Mouse (Mus musculus): ENCODE results near the gene Pld5.
A peak's percentile ranks its signal among the peaks of the same experiment; 100 is the strongest.

Gene Pld5

GRCm38 (mm10) chr1:175946718-175947315, 328.3 kb downstream of the Pld5 start:
- no peak for DNase-seq (ENCODE audit: low spot score)

DNA sequence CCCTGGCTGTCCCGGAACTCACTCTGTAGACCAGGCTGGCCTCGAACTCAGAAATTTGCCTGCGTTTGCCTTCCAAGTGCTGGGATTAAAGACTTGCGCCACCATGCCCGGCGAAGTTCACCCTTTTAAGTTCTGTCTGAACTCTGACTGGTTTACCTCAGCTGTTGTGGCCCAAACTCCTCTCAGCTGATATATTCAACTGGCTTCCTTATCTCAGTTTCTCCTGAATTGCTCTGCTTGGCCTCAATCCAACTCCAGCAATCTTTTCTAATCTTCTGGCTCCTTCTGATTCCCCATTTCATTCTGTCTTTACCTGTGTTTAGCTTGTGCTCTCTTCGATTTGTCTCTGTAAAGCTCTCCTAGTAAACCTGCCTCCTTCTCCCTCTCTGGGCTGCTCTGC, 331.9 kb downstream of the Pld5 start:
- DNase-seq (ENCODE audit: low spot score), result no peak

DNA sequence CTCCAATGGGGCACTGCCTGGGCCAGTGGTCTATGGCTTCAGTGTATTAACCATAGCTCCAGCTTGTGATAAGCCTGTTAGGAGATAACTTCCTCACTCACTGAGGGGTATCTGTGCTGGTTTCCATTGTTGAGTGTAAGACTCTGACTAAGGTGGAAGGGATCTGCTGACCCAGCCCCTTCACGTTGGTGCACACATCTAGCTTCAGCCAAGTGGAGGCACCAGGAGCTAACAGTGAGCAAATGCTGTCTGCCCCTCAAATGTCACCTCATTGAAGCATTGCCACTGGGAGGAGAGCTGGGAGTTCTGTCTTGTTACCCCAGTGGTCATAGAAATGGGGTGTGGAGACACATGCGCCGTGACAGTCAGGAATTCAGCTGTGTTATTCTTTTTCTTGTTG, 336.4 kb downstream of the Pld5 start:
- DNase-seq (ENCODE audit: low spot score), result no peak

- peak; percentile 77 for DNase-seq (ENCODE audit: low spot score)
Observed at GRCm38 (mm10) chr1:175936282-175936737, 338.8 kb downstream of the Pld5 start.

DNA sequence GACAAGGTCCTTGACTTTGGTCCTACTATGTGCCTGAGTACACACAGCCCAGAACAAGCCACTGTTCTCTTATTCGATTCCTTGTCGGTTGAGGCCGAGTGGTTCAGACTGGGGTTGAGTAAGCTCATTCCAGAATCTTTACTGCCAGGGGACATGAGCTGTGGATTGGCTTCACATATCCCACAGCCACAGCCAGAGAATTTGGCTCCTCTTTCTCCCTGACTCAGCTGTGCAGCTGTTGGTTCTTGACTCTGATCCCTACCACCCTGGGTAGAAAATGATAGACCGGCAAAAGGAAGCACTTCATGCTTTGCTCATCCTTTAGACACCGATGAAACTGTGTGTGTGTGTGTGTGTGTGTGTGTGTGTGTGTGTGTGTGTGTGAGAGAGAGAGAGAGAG, 343.7 kb downstream of the Pld5 start:
- no peak for DNase-seq (ENCODE audit: low spot score)

DNA sequence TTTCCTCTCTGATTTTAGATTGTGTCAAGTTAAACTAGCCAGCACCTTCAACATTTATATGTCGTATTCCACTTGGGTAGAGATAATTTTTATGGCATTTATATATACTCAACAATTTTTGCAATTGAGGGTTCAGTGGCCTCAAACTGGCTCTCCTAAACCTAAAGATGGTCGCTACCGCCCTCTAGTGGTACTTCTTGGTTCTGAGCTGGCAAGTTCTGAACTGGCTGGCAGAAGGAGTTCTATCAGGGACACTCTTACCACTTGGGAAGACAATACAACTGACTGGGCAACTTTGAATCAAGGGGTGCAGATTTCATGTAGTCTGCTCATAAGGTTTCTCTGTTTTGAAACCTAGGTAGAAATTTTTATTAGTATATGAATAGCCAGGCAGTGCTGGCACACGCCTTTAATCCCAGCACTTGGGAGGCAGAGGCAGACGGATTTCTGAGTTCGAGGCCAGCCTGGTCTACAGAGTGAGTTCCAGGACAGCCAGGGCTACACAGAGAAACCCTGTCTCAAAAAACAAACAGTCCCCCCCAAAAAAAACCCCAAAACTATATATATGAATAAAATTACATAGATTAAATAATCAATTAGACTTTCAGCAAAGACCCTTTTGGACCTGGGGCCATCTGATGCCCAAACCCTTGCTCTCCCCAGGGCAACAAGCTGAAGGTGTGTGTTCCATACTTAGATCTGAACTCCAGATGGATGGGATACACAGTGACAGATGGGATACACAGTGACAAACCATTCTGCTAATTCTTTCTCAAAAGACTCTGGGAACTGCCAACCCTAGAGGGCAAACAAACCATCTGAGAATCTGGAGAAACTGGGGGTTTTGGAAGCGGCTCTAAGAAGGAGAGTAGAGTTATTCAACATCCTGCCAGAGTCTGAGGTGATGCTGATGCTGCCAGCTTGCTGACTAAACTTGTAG, 351.0 kb downstream of the Pld5 start:
- DNase-seq (ENCODE audit: low spot score), result peak; percentile 42

DNA sequence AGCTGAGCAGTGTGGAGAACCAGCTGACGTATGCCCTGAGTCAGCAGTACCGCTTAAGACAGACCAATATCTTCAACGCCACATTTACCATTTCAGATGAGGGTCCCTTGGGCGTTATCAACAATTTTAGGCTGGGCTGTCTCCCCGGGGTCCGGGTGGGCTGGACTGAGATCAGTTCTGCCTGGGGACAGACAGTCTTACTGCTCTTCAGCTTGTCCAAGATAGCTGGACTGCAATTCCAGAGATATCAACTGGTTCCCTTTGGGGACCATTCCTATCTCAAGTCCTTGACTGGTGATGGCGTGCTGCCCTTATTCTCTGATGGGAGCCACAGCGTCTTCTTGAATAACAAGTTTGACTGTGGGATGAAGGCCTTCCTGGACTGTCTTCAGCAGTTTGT, 354.0 kb downstream of the Pld5 start:
- no peak for DNase-seq (ENCODE audit: low spot score)

- DNase-seq (ENCODE audit: low spot score), result no peak
Observed at GRCm38 (mm10) chr1:175920029-175920428, 355.1 kb downstream of the Pld5 start, which contains the start of gene Gm38100. TSS of gene Gm38100 (plus strand) at chr1:175920329.

DNA sequence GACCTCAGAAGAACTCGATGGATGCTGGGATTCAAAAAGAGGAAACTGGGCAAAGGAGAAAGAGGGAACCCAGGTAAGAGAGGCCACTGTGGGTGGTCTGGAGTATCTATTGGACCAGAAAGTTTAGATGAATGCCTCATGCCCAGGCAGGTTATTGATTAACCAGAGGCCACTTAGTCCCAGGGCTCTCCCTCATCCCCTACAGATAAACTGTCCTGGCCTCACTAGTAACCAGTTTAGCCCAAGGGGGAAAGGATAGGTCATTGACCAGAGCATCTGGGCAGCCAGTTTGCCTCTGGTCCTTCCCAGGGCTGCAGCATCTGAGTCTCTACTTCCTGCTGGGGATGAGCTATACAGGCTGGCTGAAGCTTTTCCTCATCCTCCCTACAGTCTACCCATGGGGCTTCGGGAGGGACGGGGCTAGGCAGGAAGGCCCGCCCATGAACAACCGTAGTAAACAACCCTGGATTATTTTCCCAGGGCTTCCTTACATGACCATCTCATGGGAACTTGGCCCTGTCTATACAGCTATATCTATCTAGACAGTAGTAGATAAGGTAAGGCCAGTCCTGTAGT, 361.3 kb downstream of the Pld5 start:
- no peak for DNase-seq (ENCODE audit: low spot score)

Measured in left cerebral cortex, adult 11 months (tissue).